Mouse (Mus musculus): ENCODE data around the gene Wdr37. TPM values are rescaled to one million over a fixed set of nuclear protein-coding genes. Genes with fewer than 3 reads are reported as not detected.

Gene Wdr37
- 1.9 and 4.2 TPM in 2 replicates for polyA plus RNA-seq (2012; rRNA removed; ENCODE audit: low replicate concordance)

GRCm38 (mm10) chr13:8871314-8871962 is at the start of gene Wdr37:
Gene Wdr37 (minus strand): TSS chr13:8871909.

GRCm38 (mm10) chr13:8885445-8886184 is 13.9 kb upstream of the Wdr37 start, which contains the start of gene Idi1:
Gene Idi1 (plus strand): TSS chr13:8885501.

Other genes with a start within 250 kb of the Wdr37 start
- gene Idi1, start 13.6 kb upstream of the Wdr37 start, polyA plus RNA-seq (2012; rRNA removed; ENCODE audit: low replicate concordance): 3.1 and 5.8 TPM in 2 replicates
- not detected in 2 replicates for gene Gm9745, start 76.3 kb upstream of the Wdr37 start, polyA plus RNA-seq (2012; rRNA removed; ENCODE audit: low replicate concordance)
- not detected in 2 replicates for gene Idi2, start 81.0 kb upstream of the Wdr37 start, polyA plus RNA-seq (2012; rRNA removed; ENCODE audit: low replicate concordance)
- 0.36 and 0.60 TPM in 2 replicates for gene Gtpbp4, start 124.2 kb upstream of the Wdr37 start, polyA plus RNA-seq (2012; rRNA removed; ENCODE audit: low replicate concordance)
- 12.0 and 14.0 TPM in 2 replicates for gene Larp4b, start 222.0 kb upstream of the Wdr37 start, polyA plus RNA-seq (2012; rRNA removed; ENCODE audit: low replicate concordance)

All from duodenum, adult 2 months (tissue).